Mouse (Mus musculus): ENCODE measurements at regions not wholly inside any gene's neighbourhood (a gene's known extent, or its start where the extent isn't known, plus 50 kb on each side); places are given as distances from the start of the nearest gene placed in this dataset.

- Histone ChIP-seq H3K9me3 (ENCODE audit: control insufficient read depth, low read length) (no peaks in the 10 kb centered on the region), H3K4me1 (replicated peaks; ENCODE audit: control insufficient read depth, insufficient read depth, low read length) (no peaks in the 10 kb centered on the region), H3K4me3 (ENCODE audit: low read length) (no peak overlapping the region), H3K27me3 (ENCODE audit: control insufficient read depth, insufficient read depth, low read depth, low read length) (no peaks in the 10 kb centered on the region), H3K36me3 (ENCODE audit: control insufficient read depth, insufficient read depth, low read length) (no peaks in the 10 kb centered on the region), H3K4me2 (ENCODE audit: low read depth, low read length) (no peak overlapping the region), H3K9ac (ENCODE audit: low read length) (no peak overlapping the region), H3K27ac (ENCODE audit: low read length) (no peak overlapping the region)
- no peak for ATAC-seq (ENCODE audit: low read depth)
- WGBS, result 69% methylated on average over 6 of the region's 6 CpGs
These were observed 280.4 kb downstream of the Atp23 start for GRCm38 (mm10) chr10:126620802-126621201.

- Histone ChIP-seq H3K9ac (ENCODE audit: low read length) (no peak overlapping the region), H3K27ac (ENCODE audit: low read length) (no peak overlapping the region), H3K36me3 (ENCODE audit: control insufficient read depth, insufficient read depth, low read length) (no peaks in the 10 kb centered on the region), H3K27me3 (ENCODE audit: control insufficient read depth, insufficient read depth, low read depth, low read length) (no peaks in the 10 kb centered on the region), H3K4me3 (ENCODE audit: low read length) (no peak overlapping the region), H3K4me1 (replicated peaks; ENCODE audit: control insufficient read depth, insufficient read depth, low read length) (no peaks in the 10 kb centered on the region), H3K9me3 (ENCODE audit: control insufficient read depth, low read length) (no peaks in the 10 kb centered on the region), H3K4me2 (ENCODE audit: low read depth, low read length) (no peak overlapping the region)
- no peak for ATAC-seq (ENCODE audit: low read depth)
- 38% methylated on average over 10 of the region's 10 CpGs for WGBS
These were observed 281.2 kb downstream of the Atp23 start for GRCm38 (mm10) chr10:126619970-126620369.

GRCm38 (mm10) chr10:126612226-126612625 is 288.9 kb downstream of the Atp23 start:
- ATAC-seq (ENCODE audit: low read depth), result no peak
- WGBS, result 67% methylated on average over 4 of the region's 4 CpGs

DNA sequence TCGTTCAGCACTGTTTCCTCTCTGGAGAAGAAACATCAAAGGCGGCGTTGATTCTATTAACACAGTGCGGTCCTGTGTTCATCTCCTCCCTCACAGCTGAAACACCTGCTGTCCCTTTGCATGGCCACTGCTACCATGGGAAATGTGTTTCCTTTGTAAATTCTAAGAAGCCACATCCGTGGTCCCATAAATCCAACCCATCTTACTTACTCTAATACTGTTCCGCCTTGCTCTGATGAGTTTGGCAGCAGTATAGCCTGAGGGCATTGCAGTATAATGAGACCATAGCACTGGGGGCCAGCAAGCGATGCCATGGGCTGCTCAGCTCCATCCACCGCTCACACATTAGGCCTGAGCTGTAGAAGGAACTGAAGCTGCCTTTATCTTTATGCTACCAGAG is 290.6 kb downstream of the Atp23 start:
- Histone ChIP-seq H3K4me1 (replicated peaks; ENCODE audit: control insufficient read depth, insufficient read depth, low read length) (no peaks in the 10 kb centered on the region), H3K9ac (ENCODE audit: low read length) (no peak overlapping the region), H3K27me3 (ENCODE audit: control insufficient read depth, insufficient read depth, low read depth, low read length) (no peaks in the 10 kb centered on the region), H3K27ac (ENCODE audit: low read length) (no peak overlapping the region), H3K36me3 (ENCODE audit: control insufficient read depth, insufficient read depth, low read length) (no peaks in the 10 kb centered on the region), H3K4me3 (ENCODE audit: low read length) (no peak overlapping the region), H3K4me2 (ENCODE audit: low read depth, low read length) (no peak overlapping the region), H3K9me3 (ENCODE audit: control insufficient read depth, low read length) (no peaks in the 10 kb centered on the region)
- WGBS, result 89% methylated on average over 8 of the region's 8 CpGs
- ATAC-seq (ENCODE audit: low read depth), result no peak

More at GRCm38 (mm10) chr10:126612226-126612625, 288.9 kb downstream of the Atp23 start:
- Histone ChIP-seq H3K36me3 (ENCODE audit: control insufficient read depth, insufficient read depth, low read length) (no peaks in the 10 kb centered on the region), H3K4me3 (ENCODE audit: low read length) (no peak overlapping the region), H3K27me3 (ENCODE audit: control insufficient read depth, insufficient read depth, low read depth, low read length) (no peaks in the 10 kb centered on the region), H3K9ac (ENCODE audit: low read length) (no peak overlapping the region), H3K4me2 (ENCODE audit: low read depth, low read length) (no peak overlapping the region), H3K9me3 (ENCODE audit: control insufficient read depth, low read length) (no peaks in the 10 kb centered on the region), H3K27ac (ENCODE audit: low read length) (no peak overlapping the region), H3K4me1 (replicated peaks; ENCODE audit: control insufficient read depth, insufficient read depth, low read length) (no peaks in the 10 kb centered on the region)

DNA sequence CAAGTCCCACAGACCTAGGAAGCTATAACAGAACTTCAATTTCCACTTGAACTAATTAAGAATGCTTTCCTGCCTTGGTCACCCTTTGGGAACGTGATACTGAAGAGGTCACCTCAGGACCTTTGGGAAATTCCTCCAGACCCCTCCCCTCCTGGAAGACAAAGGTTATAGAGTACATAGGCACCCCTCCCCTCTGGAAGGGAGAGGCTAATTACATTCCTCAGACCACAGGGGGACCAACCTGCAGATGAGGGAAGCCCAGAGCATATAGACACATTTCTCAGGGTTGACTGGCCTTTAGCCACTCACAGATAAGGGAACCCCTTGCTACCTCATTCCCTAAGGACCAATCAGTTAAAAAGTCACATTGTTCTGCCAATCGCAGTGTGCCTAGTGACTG is 301.5 kb downstream of the Atp23 start:
- H3K36me3 ChIP-seq (ENCODE audit: control insufficient read depth, insufficient read depth, low read length), result no peaks in the 10 kb centered on the region
- no peak overlapping the region for H3K4me3 ChIP-seq (ENCODE audit: low read length)
- no peaks in the 10 kb centered on the region for H3K27me3 ChIP-seq (ENCODE audit: control insufficient read depth, insufficient read depth, low read depth, low read length)
- no peak overlapping the region for H3K27ac ChIP-seq (ENCODE audit: low read length)
- no peak overlapping the region for H3K9ac ChIP-seq (ENCODE audit: low read length)
- H3K4me1 ChIP-seq (replicated peaks; ENCODE audit: control insufficient read depth, insufficient read depth, low read length), result no peaks in the 10 kb centered on the region
- ATAC-seq (ENCODE audit: low read depth), result no peak
- H3K4me2 ChIP-seq (ENCODE audit: low read depth, low read length), result no peak overlapping the region
- no peaks in the 10 kb centered on the region for H3K9me3 ChIP-seq (ENCODE audit: control insufficient read depth, low read length)
- 66% methylated on average over 2 of the region's 2 CpGs for WGBS

DNA sequence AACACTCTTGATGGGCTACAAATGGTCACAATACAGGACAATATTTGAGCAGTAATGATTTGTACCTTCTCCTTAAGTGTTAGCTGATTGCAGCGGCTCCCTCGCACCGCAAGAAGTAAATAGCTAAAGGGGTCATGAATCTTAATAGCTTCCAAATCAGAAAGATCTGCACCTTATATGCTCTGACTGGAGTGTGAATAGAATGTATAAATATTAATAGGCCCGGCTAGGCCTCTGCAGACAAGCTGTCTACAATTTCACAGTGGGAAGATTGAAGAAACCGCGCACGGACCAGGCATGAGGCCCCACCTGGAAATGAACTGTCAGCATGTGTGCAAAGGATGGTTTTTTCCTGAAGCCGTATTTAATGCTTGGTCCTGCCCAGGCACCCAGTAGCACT is 333.0 kb downstream of the Atp23 start:
- H3K4me2 ChIP-seq (ENCODE audit: low read depth, low read length), result no peak overlapping the region
- no peaks in the 10 kb centered on the region for H3K9me3 ChIP-seq (ENCODE audit: control insufficient read depth, low read length)
- H3K27ac ChIP-seq (ENCODE audit: low read length), result no peak overlapping the region
- no peak for ATAC-seq (ENCODE audit: low read depth)
- 84% methylated on average over 8 of the region's 8 CpGs for WGBS
- H3K9ac ChIP-seq (ENCODE audit: low read length), result no peak overlapping the region
- H3K4me1 ChIP-seq (replicated peaks; ENCODE audit: control insufficient read depth, insufficient read depth, low read length), result no peaks in the 10 kb centered on the region
- H3K36me3 ChIP-seq (ENCODE audit: control insufficient read depth, insufficient read depth, low read length), result no peaks in the 10 kb centered on the region
- no peak overlapping the region for H3K4me3 ChIP-seq (ENCODE audit: low read length)
- no peaks in the 10 kb centered on the region for H3K27me3 ChIP-seq (ENCODE audit: control insufficient read depth, insufficient read depth, low read depth, low read length)

DNA sequence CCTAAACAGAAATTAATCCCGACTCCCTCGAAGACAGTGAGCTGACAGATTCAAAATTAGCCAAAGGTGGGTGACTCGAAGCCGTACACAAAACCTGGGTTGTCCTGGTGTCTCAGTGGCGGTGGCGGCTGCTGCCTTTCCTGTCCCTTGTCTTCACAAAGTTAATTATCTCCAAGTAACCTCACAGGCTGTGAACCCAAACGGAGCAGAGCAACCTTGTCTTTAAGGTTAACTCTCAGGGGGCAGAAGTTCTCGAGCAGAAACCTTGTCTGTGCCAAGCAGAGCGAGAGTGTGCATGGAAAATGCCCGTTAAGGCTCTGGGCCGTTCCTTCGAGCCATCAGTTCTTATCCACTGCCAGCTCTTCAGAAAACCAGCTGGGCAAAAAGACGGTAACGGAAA is 335.8 kb downstream of the Atp23 start:
- no peak overlapping the region for H3K4me3 ChIP-seq (ENCODE audit: low read length)
- no peaks in the 10 kb centered on the region for H3K27me3 ChIP-seq (ENCODE audit: control insufficient read depth, insufficient read depth, low read depth, low read length)
- H3K36me3 ChIP-seq (ENCODE audit: control insufficient read depth, insufficient read depth, low read length), result no peaks in the 10 kb centered on the region
- no peaks in the 10 kb centered on the region for H3K9me3 ChIP-seq (ENCODE audit: control insufficient read depth, low read length)
- WGBS, result 64% methylated on average over 14 of the region's 14 CpGs
- no peak overlapping the region for H3K9ac ChIP-seq (ENCODE audit: low read length)
- H3K4me1 ChIP-seq (replicated peaks; ENCODE audit: control insufficient read depth, insufficient read depth, low read length), result no peaks in the 10 kb centered on the region
- H3K4me2 ChIP-seq (ENCODE audit: low read depth, low read length), result no peak overlapping the region
- ATAC-seq (ENCODE audit: low read depth), result no peak
- no peak overlapping the region for H3K27ac ChIP-seq (ENCODE audit: low read length)

DNA sequence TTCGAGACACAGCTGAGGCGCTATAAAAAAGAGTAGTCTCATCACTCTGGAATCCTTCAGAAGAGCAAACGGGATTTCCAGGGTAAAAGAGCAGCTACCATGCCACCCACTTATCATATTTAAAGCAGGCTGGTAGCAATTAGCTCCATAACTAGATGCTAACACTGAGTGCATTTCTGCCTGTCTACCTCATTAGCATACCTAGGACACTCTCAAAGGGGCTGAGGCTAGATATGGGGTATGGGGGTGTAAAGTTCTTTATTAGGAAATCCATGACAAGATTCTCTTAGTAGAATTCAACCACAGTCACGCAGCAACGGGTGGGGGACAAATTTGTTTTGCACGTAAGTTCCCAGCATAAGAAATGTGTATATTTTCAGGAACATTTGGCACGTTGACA is 346.1 kb downstream of the Atp23 start:
- Histone ChIP-seq H3K27me3 (ENCODE audit: control insufficient read depth, insufficient read depth, low read depth, low read length) (no peaks in the 10 kb centered on the region), H3K9me3 (ENCODE audit: control insufficient read depth, low read length) (no peaks in the 10 kb centered on the region), H3K4me1 (replicated peaks; ENCODE audit: control insufficient read depth, insufficient read depth, low read length) (no peaks in the 10 kb centered on the region), H3K4me3 (ENCODE audit: low read length) (no peak overlapping the region), H3K36me3 (ENCODE audit: control insufficient read depth, insufficient read depth, low read length) (no peaks in the 10 kb centered on the region), H3K4me2 (ENCODE audit: low read depth, low read length) (no peak overlapping the region), H3K27ac (ENCODE audit: low read length) (no peak overlapping the region), H3K9ac (ENCODE audit: low read length) (no peak overlapping the region)
- no peak for ATAC-seq (ENCODE audit: low read depth)
- WGBS, result 83% methylated on average over 7 of the region's 7 CpGs

DNA sequence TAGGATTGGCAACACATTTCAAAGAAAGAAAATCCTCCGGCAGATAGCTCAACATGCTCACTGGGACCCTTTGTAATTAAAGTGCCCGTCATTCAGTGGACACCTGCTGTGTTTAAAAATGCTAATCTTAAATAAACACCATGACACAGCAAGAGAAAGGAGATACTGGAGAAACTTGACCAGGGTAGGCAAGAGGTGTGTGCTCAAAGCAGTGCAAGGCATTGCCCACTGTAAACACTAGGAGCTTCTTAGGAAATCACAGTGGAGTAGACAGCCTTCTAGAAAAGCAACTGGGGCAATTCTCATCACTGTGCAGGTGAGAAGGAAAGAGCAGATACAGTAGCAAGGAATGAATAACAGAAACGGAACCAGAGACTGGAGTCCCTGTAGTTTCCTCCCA is 369.2 kb downstream of the Atp23 start:
- H3K9ac ChIP-seq (ENCODE audit: low read length), result no peak overlapping the region
- no peak for ATAC-seq (ENCODE audit: low read depth)
- no peak overlapping the region for H3K4me3 ChIP-seq (ENCODE audit: low read length)
- H3K9me3 ChIP-seq (ENCODE audit: control insufficient read depth, low read length), result no peaks in the 10 kb centered on the region
- H3K4me1 ChIP-seq (replicated peaks; ENCODE audit: control insufficient read depth, insufficient read depth, low read length), result no peaks in the 10 kb centered on the region
- H3K27me3 ChIP-seq (ENCODE audit: control insufficient read depth, insufficient read depth, low read depth, low read length), result no peaks in the 10 kb centered on the region
- H3K36me3 ChIP-seq (ENCODE audit: control insufficient read depth, insufficient read depth, low read length), result no peaks in the 10 kb centered on the region
- no peak overlapping the region for H3K27ac ChIP-seq (ENCODE audit: low read length)
- 34% methylated on average over 3 of the region's 3 CpGs for WGBS
- no peak overlapping the region for H3K4me2 ChIP-seq (ENCODE audit: low read depth, low read length)

- Histone ChIP-seq H3K4me3 (ENCODE audit: low read length) (no peak overlapping the region), H3K9ac (ENCODE audit: low read length) (no peak overlapping the region), H3K9me3 (ENCODE audit: control insufficient read depth, low read length) (no peaks in the 10 kb centered on the region), H3K27me3 (ENCODE audit: control insufficient read depth, insufficient read depth, low read depth, low read length) (no peaks in the 10 kb centered on the region), H3K4me2 (ENCODE audit: low read depth, low read length) (no peak overlapping the region), H3K27ac (ENCODE audit: low read length) (no peak overlapping the region), H3K4me1 (replicated peaks; ENCODE audit: control insufficient read depth, insufficient read depth, low read length) (no peaks in the 10 kb centered on the region), H3K36me3 (ENCODE audit: control insufficient read depth, insufficient read depth, low read length) (no peaks in the 10 kb centered on the region)
- ATAC-seq (ENCODE audit: low read depth), result no peak
- 47% methylated on average over 1 of the region's 1 CpGs for WGBS
These were observed 369.8 kb downstream of the Atp23 start for GRCm38 (mm10) chr10:126531368-126531767.

Data from lung, embryonic 16.5 days (tissue).